Mouse (Mus musculus): ENCODE measurements around the gene Gnai1. TPM values are rescaled to one million over a fixed set of nuclear protein-coding genes. Genes with fewer than 3 reads are reported as not detected.

Gnai1 gene
- polyA plus RNA-seq, 2 experiments = 14.7 to 31.2 TPM

DNA sequence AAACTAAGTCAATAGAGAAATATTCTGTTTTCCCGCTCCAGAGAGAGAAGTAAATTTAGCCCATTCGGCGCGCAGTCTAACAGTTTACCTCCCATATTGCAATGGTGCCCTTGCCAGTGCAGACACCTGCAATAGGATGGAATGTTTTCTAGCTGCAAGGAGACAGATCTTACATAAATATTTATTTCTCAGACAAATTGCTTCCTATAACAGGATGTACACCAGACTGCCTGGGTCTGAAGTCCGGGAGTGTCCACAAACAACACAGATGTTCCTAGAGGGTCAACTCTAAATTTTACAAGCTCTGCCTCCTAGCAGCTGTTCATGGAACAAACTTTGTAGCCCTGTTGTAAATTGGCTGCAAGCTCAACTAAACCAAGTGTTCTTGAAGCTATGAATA, 111.0 kb downstream of the Gnai1 start:
- H3K27ac ChIP-seq (replicated peaks; ENCODE audit: low read depth, low read length) = no peak overlapping the region
- H3K4me3 ChIP-seq (replicated peaks; ENCODE audit: low read length) = no peak overlapping the region
- no peak for TF ChIP-seq POLR2A (IDR thresholded peaks at IDR 0.05; ENCODE audit: borderline replicate concordance, extremely low read depth, insufficient read depth, insufficient read length)
- no peak overlapping the region for H3K9ac ChIP-seq (ENCODE audit: low read depth, low read length, severe bottlenecking)
- H3K4me2 ChIP-seq (replicated peaks; ENCODE audit: low read depth, low read length, severe bottlenecking) = no peak overlapping the region
- 57% methylated on average over 5 of the region's 5 CpGs for WGBS
- no peaks in the 10 kb centered on the region for H3K4me1 ChIP-seq (ENCODE audit: control insufficient read depth, insufficient read depth, low read length)
- ATAC-seq (ENCODE audit: low FRiP score, low read depth) (no peak), DNase-seq (ENCODE audit: low spot score) (no peak)
- no peaks in the 10 kb centered on the region for H3K36me3 ChIP-seq (ENCODE audit: control insufficient read depth, insufficient read depth, low read length)
- 0 out of 2 replicates have a peak, but pooled peaks cover 3% of the 10 kb centered on the region for H3K9me3 ChIP-seq (ENCODE audit: control insufficient read depth, low read length)
- H3K27me3 ChIP-seq (ENCODE audit: control insufficient read depth, insufficient read depth, low read length) = no peaks in the 10 kb centered on the region

DNA sequence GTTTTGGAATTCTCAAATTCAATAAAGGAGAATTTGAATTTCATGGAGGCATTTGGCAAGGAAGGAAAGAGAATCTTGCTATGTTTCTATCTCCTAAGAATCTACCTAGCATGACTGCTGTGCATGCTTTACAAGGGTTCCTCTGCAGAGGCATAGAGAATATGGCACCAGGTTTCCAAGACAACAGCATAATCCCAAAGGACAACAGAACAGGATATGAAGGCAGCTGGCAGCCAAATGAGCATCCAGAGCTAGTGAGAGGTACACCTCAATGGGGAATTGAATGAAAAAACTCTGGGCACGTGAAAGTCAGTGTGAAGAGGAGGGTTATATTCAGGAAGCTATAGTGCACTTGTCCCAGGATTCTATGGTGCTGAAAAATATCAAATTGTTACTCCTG, 130.8 kb downstream of the Gnai1 start:
- 41% methylated on average over 1 of the region's 1 CpGs for WGBS
- ATAC-seq (ENCODE audit: low FRiP score, low read depth) (no peak), DNase-seq (ENCODE audit: low spot score) (no peak)

DNA sequence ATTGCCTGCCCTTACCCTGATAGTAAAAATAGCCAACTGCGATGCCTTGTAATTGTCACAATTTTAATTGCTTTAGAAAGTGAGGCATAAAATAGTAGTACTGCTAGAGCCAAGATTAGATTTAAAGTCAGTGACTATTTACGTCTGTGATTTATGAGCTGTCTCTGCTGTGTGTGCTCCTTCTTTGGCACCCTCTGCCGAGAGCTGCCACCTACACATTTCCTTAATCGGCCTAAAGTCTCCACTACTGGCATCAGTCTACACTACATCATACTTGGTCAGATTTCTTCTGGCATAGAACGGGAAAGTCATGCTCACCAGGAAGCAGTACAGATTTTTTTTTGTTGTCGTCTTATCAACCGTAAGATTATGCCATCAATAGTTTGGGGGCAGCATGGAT, 131.3 kb downstream of the Gnai1 start:
- Histone ChIP-seq H3K4me1 (ENCODE audit: control insufficient read depth, insufficient read depth, low read length) (no peaks in the 10 kb centered on the region), H3K27me3 (ENCODE audit: control insufficient read depth, insufficient read depth, low read length) (no peaks in the 10 kb centered on the region), H3K36me3 (ENCODE audit: control insufficient read depth, insufficient read depth, low read length) (no peaks in the 10 kb centered on the region), H3K27ac (replicated peaks; ENCODE audit: low read depth, low read length) (no peak overlapping the region), H3K4me2 (replicated peaks; ENCODE audit: low read depth, low read length, severe bottlenecking) (no peak overlapping the region), H3K9me3 (ENCODE audit: control insufficient read depth, low read length) (no peaks in the 10 kb centered on the region), H3K4me3 (replicated peaks; ENCODE audit: low read length) (no peak overlapping the region), H3K9ac (ENCODE audit: low read depth, low read length, severe bottlenecking) (no peak overlapping the region)
- no peak for TF ChIP-seq POLR2A (IDR thresholded peaks at IDR 0.05; ENCODE audit: borderline replicate concordance, extremely low read depth, insufficient read depth, insufficient read length)
- DNase-seq (ENCODE audit: low spot score) (no peak), ATAC-seq (ENCODE audit: low FRiP score, low read depth) (no peak)
- WGBS = 70% methylated on average over 7 of the region's 7 CpGs

More for the DNA sequence above, 130.8 kb downstream of the Gnai1 start:
- Histone ChIP-seq H3K4me3 (replicated peaks; ENCODE audit: low read length) (no peak overlapping the region), H3K4me1 (ENCODE audit: control insufficient read depth, insufficient read depth, low read length) (no peaks in the 10 kb centered on the region), H3K9ac (ENCODE audit: low read depth, low read length, severe bottlenecking) (no peak overlapping the region), H3K27me3 (ENCODE audit: control insufficient read depth, insufficient read depth, low read length) (no peaks in the 10 kb centered on the region), H3K9me3 (ENCODE audit: control insufficient read depth, low read length) (no peaks in the 10 kb centered on the region), H3K36me3 (ENCODE audit: control insufficient read depth, insufficient read depth, low read length) (no peaks in the 10 kb centered on the region), H3K27ac (replicated peaks; ENCODE audit: low read depth, low read length) (no peak overlapping the region), H3K4me2 (replicated peaks; ENCODE audit: low read depth, low read length, severe bottlenecking) (no peak overlapping the region)
- no peak for TF ChIP-seq POLR2A (IDR thresholded peaks at IDR 0.05; ENCODE audit: borderline replicate concordance, extremely low read depth, insufficient read depth, insufficient read length)

DNA sequence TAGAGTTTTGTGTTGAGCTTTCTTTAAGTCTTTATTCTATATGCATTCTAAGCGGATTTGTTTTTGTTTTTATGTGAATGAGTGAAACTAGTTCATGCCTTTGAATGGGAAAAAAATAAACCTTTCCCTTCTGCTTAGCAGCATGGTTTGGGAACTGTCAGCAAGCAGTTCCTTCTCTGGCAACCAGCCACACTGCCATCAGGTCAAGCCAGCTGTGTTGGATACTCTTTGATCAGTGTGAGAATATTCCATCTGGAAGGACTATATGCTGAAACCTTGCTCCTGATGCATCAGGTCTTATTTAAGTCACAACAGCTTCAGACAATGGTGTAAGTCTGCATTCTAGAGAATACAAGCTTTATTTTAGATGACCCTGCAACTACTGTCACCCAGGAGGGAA, 139.3 kb downstream of the Gnai1 start:
- Histone ChIP-seq H3K27me3 (ENCODE audit: control insufficient read depth, insufficient read depth, low read length) (no peaks in the 10 kb centered on the region), H3K9me3 (ENCODE audit: control insufficient read depth, low read length) (no peaks in the 10 kb centered on the region), H3K4me3 (replicated peaks; ENCODE audit: low read length) (no peak overlapping the region), H3K9ac (ENCODE audit: low read depth, low read length, severe bottlenecking) (no peak overlapping the region), H3K27ac (replicated peaks; ENCODE audit: low read depth, low read length) (no peak overlapping the region), H3K36me3 (ENCODE audit: control insufficient read depth, insufficient read depth, low read length) (no peaks in the 10 kb centered on the region), H3K4me1 (ENCODE audit: control insufficient read depth, insufficient read depth, low read length) (no peaks in the 10 kb centered on the region), H3K4me2 (replicated peaks; ENCODE audit: low read depth, low read length, severe bottlenecking) (no peak overlapping the region)
- no peak for TF ChIP-seq POLR2A (IDR thresholded peaks at IDR 0.05; ENCODE audit: borderline replicate concordance, extremely low read depth, insufficient read depth, insufficient read length)
- ATAC-seq (ENCODE audit: low FRiP score, low read depth) (no peak), DNase-seq (ENCODE audit: low spot score) (no peak)
- WGBS = 59% methylated on average over 1 of the region's 1 CpGs

DNA sequence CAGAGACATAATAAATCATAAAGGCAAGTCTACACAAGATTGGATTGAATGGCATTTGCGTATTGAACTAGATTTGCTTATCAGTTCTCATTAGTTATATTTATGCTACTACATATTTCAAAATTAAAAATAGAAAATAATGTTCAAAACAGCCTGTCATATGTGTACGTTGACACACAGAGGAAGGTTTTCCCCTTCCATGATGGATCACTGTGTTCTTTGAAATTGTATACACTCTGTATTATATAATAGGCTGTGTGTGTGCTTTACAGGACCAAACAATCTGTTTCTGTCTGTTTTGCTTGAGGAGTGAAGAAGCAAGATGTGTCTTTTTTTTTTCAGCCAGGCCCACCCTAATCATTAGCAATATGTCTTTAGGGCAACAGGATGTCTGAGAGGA, 141.9 kb downstream of the Gnai1 start:
- 73% methylated on average over 2 of the region's 2 CpGs for WGBS
- H3K4me1 ChIP-seq (ENCODE audit: control insufficient read depth, insufficient read depth, low read length) = no peaks in the 10 kb centered on the region
- ATAC-seq (ENCODE audit: low FRiP score, low read depth) = no peak

DNA sequence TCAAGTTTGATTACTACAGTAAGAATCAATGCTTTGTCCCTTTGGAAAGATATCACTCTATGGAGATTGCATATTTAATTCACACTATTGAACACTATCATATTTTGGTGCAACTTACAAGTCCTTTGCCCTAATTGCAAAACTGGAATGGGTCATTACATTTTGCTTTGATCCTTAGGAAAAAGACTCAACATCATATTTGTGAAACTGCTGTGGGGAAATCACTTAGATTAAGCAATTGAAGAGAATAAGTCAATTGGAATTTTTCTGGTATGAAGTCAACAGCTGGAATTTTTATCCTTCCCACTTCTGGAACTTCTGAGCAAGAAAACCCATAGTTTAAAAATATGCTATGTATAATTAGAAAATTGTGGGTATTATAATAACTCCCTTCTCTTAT, 142.3 kb downstream of the Gnai1 start:
- H3K36me3 ChIP-seq (ENCODE audit: control insufficient read depth, insufficient read depth, low read length) = no peaks in the 10 kb centered on the region
- no peaks in the 10 kb centered on the region for H3K9me3 ChIP-seq (ENCODE audit: control insufficient read depth, low read length)
- no peak overlapping the region for H3K9ac ChIP-seq (ENCODE audit: low read depth, low read length, severe bottlenecking)
- no peak overlapping the region for H3K27ac ChIP-seq (replicated peaks; ENCODE audit: low read depth, low read length)
- H3K4me2 ChIP-seq (replicated peaks; ENCODE audit: low read depth, low read length, severe bottlenecking) = no peak overlapping the region
- H3K4me1 ChIP-seq (ENCODE audit: control insufficient read depth, insufficient read depth, low read length) = no peaks in the 10 kb centered on the region
- H3K27me3 ChIP-seq (ENCODE audit: control insufficient read depth, insufficient read depth, low read length) = no peaks in the 10 kb centered on the region
- H3K4me3 ChIP-seq (replicated peaks; ENCODE audit: low read length) = no peak overlapping the region
- DNase-seq (ENCODE audit: low spot score) = no peak
- no peak for TF ChIP-seq POLR2A (IDR thresholded peaks at IDR 0.05; ENCODE audit: borderline replicate concordance, extremely low read depth, insufficient read depth, insufficient read length)
- no peak for ATAC-seq (ENCODE audit: low FRiP score, low read depth)

More for the DNA sequence above, 141.9 kb downstream of the Gnai1 start:
- no peaks in the 10 kb centered on the region for H3K36me3 ChIP-seq (ENCODE audit: control insufficient read depth, insufficient read depth, low read length)
- DNase-seq (ENCODE audit: low spot score) = no peak
- no peak overlapping the region for H3K27ac ChIP-seq (replicated peaks; ENCODE audit: low read depth, low read length)
- no peak overlapping the region for H3K9ac ChIP-seq (ENCODE audit: low read depth, low read length, severe bottlenecking)
- H3K4me3 ChIP-seq (replicated peaks; ENCODE audit: low read length) = no peak overlapping the region
- H3K27me3 ChIP-seq (ENCODE audit: control insufficient read depth, insufficient read depth, low read length) = no peaks in the 10 kb centered on the region
- no peaks in the 10 kb centered on the region for H3K9me3 ChIP-seq (ENCODE audit: control insufficient read depth, low read length)
- no peak overlapping the region for H3K4me2 ChIP-seq (replicated peaks; ENCODE audit: low read depth, low read length, severe bottlenecking)
- TF ChIP-seq POLR2A (IDR thresholded peaks at IDR 0.05; ENCODE audit: borderline replicate concordance, extremely low read depth, insufficient read depth, insufficient read length) = no peak

Measured in limb, embryonic 14.5 days (tissue).